Mouse (Mus musculus) MEL (cell line): Measurements from ENCODE around the gene Rinl. TPM values are rescaled to one million over a fixed set of nuclear protein-coding genes. Genes with fewer than 3 reads are reported as not detected.

Experiments
- DNase-seq: peaks from one replicate; pipeline ENCODE4 v3.0.0; 2011; ENCODE audit warnings: low read depth, low spot score
- H3K27ac ChIP-seq: 2 replicates; pipeline ENCODE4 v1.5.1; 2012; ENCODE audit warnings: low read depth, mild to moderate bottlenecking, control low read depth, low read length, moderate library complexity; ENCODE audit not compliant: control insufficient read depth
- H3K27me3 ChIP-seq, 2 experiments: fragments of 150-350 bp in 1 of 2; sonication (generic) in 1 of 2; 2 replicates each; pipeline ENCODE4 v1.6.1; 2012; ENCODE audit warnings: low read length in 2 of 2, mild to moderate bottlenecking in 2 of 2, improper control_type of control experiment in 1 of 2, moderate library complexity in 1 of 2; ENCODE audit not compliant: insufficient read depth in 2 of 2, control insufficient read depth in 1 of 2
- H3K36me3 ChIP-seq, 2 experiments: 2 replicates each; pipeline ENCODE4 v1.6.1; 2012 to 2014; ENCODE audit warnings: low read length in 2 of 2, improper control_type of control experiment in 1 of 2, inconsistent platforms in 1 of 2, mild to moderate bottlenecking in 1 of 2; ENCODE audit not compliant: insufficient read depth in 2 of 2, control insufficient read depth in 1 of 2
- H3K4me1 ChIP-seq, 2 experiments: fragments of 150-350 bp in 1 of 2; sonication (generic) in 1 of 2; 2 replicates each; pipeline ENCODE4 v1.6.1; 2012; ENCODE audit warnings: low read length in 2 of 2, improper control_type of control experiment in 1 of 2, mild to moderate bottlenecking in 1 of 2; ENCODE audit not compliant: insufficient read depth in 2 of 2, control insufficient read depth in 1 of 2
- H3K4me3 ChIP-seq, 2 experiments: fragments of 150-350 bp in 1 of 2; sonication (generic) in 1 of 2; 2 replicates each; pipeline ENCODE4 v1.5.1; 2012; ENCODE audit warnings: low read depth in 2 of 2, low read length in 2 of 2, mild to moderate bottlenecking in 2 of 2, moderate library complexity in 2 of 2, control low read depth in 1 of 2, improper control_type of control experiment in 1 of 2; ENCODE audit not compliant: control insufficient read depth in 1 of 2, insufficient read depth in 1 of 2
- H3K79me2 ChIP-seq: 2 replicates; pipeline ENCODE4 v1.6.1; 2012; ENCODE audit warnings: mild to moderate bottlenecking, low read length, moderate library complexity; ENCODE audit not compliant: control insufficient read depth, poor library complexity, insufficient read depth
- H3K9ac ChIP-seq: 2 replicates; pipeline ENCODE4 v1.6.1; 2012; ENCODE audit warnings: low read depth, mild to moderate bottlenecking, control low read depth, low read length, moderate library complexity; ENCODE audit not compliant: control insufficient read depth, poor library complexity, severe bottlenecking
- H3K9me3 ChIP-seq: fragments of 150-350 bp; sonication (generic); replicated peaks from 2 replicates; pipeline ENCODE4 v1.6.1; 2012; ENCODE audit warnings: mild to moderate bottlenecking, low read length, improper control_type of control experiment, moderate library complexity; ENCODE audit not compliant: insufficient read depth
- BHLHE40 ChIP-seq: IDR thresholded peaks from 2 replicates; pipeline ENCODE4 v1.6.1; 2012; ENCODE audit warnings: low read depth, mild to moderate bottlenecking, inconsistent platforms, low read length, improper control_type of control experiment, borderline replicate concordance
- CHD2 ChIP-seq: IDR thresholded peaks from 2 replicates; pipeline ENCODE4 v1.6.1; 2011; ENCODE audit warnings: low read length, improper control_type of control experiment
- CTCF ChIP-seq, 3 experiments: IDR thresholded peaks in 2 of 3; conservative IDR thresholded peaks in 1 of 3; 2 replicates each; pipeline ENCODE4 v1.5.1; 2011 to 2012; ENCODE audit warnings: low read length in 3 of 3, low read depth in 2 of 3, mild to moderate bottlenecking in 2 of 3, improper control_type of control experiment in 1 of 3, inconsistent platforms in 1 of 3, mixed read lengths in 1 of 3, moderate library complexity in 1 of 3; ENCODE audit not compliant: control insufficient read depth in 1 of 3, insufficient read depth in 1 of 3, poor library complexity in 1 of 3, severe bottlenecking in 1 of 3
- E2F4 ChIP-seq: IDR thresholded peaks from 2 replicates; pipeline ENCODE4 v1.6.1; 2011; ENCODE audit warnings: low read depth, low read length, improper control_type of control experiment, borderline replicate concordance
- ELF1 ChIP-seq: IDR thresholded peaks from 2 replicates; pipeline ENCODE4 v1.6.1; 2014; ENCODE audit warnings: low read depth, mild to moderate bottlenecking, inconsistent platforms, low read length, improper control_type of control experiment, moderate library complexity
- JUND ChIP-seq: IDR thresholded peaks from 2 replicates; pipeline ENCODE4 v1.6.1; 2011; ENCODE audit warnings: low read depth, mild to moderate bottlenecking, improper control_type of control experiment, low read length
- KAT2A ChIP-seq: conservative IDR thresholded peaks from 2 replicates; pipeline ENCODE4 v1.6.1; 2012; ENCODE audit warnings: low read depth, low read length, improper control_type of control experiment, inconsistent platforms
- MAFK ChIP-seq: IDR thresholded peaks from 2 replicates; pipeline ENCODE4 v1.6.1; 2011; ENCODE audit warnings: low read depth, mild to moderate bottlenecking, low read length, improper control_type of control experiment, borderline replicate concordance
- MAX ChIP-seq: IDR thresholded peaks from 2 replicates; pipeline ENCODE4 v1.6.1; 2011; ENCODE audit warnings: low read length, improper control_type of control experiment
- MAZ ChIP-seq: IDR thresholded peaks from 2 replicates; pipeline ENCODE4 v1.6.1; 2012; ENCODE audit warnings: low read depth, mild to moderate bottlenecking, inconsistent platforms, low read length, improper control_type of control experiment
- MEF2A ChIP-seq: IDR thresholded peaks from 2 replicates; pipeline ENCODE4 v1.6.1; 2014; ENCODE audit warnings: low read depth, mild to moderate bottlenecking, inconsistent platforms, low read length, improper control_type of control experiment; ENCODE audit not compliant: poor library complexity, insufficient replicate concordance, severe bottlenecking; ENCODE audit errors: extremely low read depth
- MXI1 ChIP-seq: IDR thresholded peaks from 2 replicates; pipeline ENCODE4 v1.6.1; 2011; ENCODE audit warnings: mild to moderate bottlenecking, low read depth, low read length, improper control_type of control experiment
- MYB ChIP-seq: IDR thresholded peaks from 2 replicates; pipeline ENCODE4 v1.6.1; 2011; ENCODE audit warnings: mild to moderate bottlenecking, low read depth, low read length, improper control_type of control experiment
- NELFE ChIP-seq: IDR thresholded peaks from 2 replicates; pipeline ENCODE4 v1.6.1; 2011; ENCODE audit warnings: low read depth, low read length, improper control_type of control experiment
- POLR2A ChIP-seq, 2 experiments: IDR thresholded peaks; 2 replicates each; pipeline ENCODE4 v1.6.1; 2011 to 2012; ENCODE audit warnings: low read length in 2 of 2, mild to moderate bottlenecking in 2 of 2, control low read depth in 1 of 2, improper control_type of control experiment in 1 of 2, low read depth in 1 of 2, moderate library complexity in 1 of 2; ENCODE audit not compliant: control insufficient read depth in 1 of 2, insufficient read depth in 1 of 2, poor library complexity in 1 of 2
- POLR2AphosphoS5 ChIP-seq: IDR thresholded peaks from 2 replicates; pipeline ENCODE4 v1.6.1; 2012; ENCODE audit warnings: low read depth, borderline replicate concordance, mild to moderate bottlenecking, inconsistent platforms, low read length, moderate library complexity, mixed read lengths
- RAD21 ChIP-seq: IDR thresholded peaks from 2 replicates; pipeline ENCODE4 v1.6.1; 2011; ENCODE audit warnings: mild to moderate bottlenecking, low read depth, low read length, improper control_type of control experiment
- RCOR1 ChIP-seq: IDR thresholded peaks from 2 replicates; pipeline ENCODE4 v1.6.1; 2012; ENCODE audit warnings: low read depth, mild to moderate bottlenecking, inconsistent platforms, low read length, improper control_type of control experiment
- SIN3A ChIP-seq: IDR thresholded peaks from 2 replicates; pipeline ENCODE4 v1.6.1; 2012; ENCODE audit warnings: low read length, improper control_type of control experiment, inconsistent platforms
- SMC3 ChIP-seq: IDR thresholded peaks from 2 replicates; pipeline ENCODE4 v1.6.1; 2011; ENCODE audit warnings: low read depth, low read length, improper control_type of control experiment
- TAL1 ChIP-seq: IDR thresholded peaks from 2 replicates; pipeline ENCODE4 v1.6.1; 2012; ENCODE audit warnings: mild to moderate bottlenecking, inconsistent platforms, low read length, moderate library complexity, mixed read lengths
- TBP ChIP-seq: IDR thresholded peaks from 2 replicates; pipeline ENCODE4 v1.8.0; 2011; ENCODE audit warnings: low read depth, low read length, improper control_type of control experiment
- ZKSCAN1 ChIP-seq: IDR thresholded peaks from 2 replicates; pipeline ENCODE4 v1.6.1; 2012; ENCODE audit warnings: low read depth, mild to moderate bottlenecking, inconsistent platforms, low read length, improper control_type of control experiment, moderate library complexity
- ZNF384 ChIP-seq: IDR thresholded peaks from 2 replicates; pipeline ENCODE4 v1.6.1; 2012; ENCODE audit warnings: low read depth, mild to moderate bottlenecking, inconsistent platforms, low read length, improper control_type of control experiment
- polyA plus RNA-seq, 2 experiments: library from polyadenylated mRNA; stranded (reverse) in 1 of 2; unstranded in 1 of 2; fragments of >175 nt in 1 of 2; fragments of >200 nt in 1 of 2; gene quantifications; 2 replicates each; pipeline versions ENCODE4 v1.2.1 to v1.2.4; 2012; ENCODE audit warnings: low replicate concordance in 2 of 2, low read depth in 1 of 2; ENCODE audit not compliant: insufficient read length in 2 of 2, insufficient read depth in 1 of 2, missing spikeins in 1 of 2
- total RNA-seq: library from RNA; depleted of rRNA; stranded (reverse); fragments of 300-350 nt; gene quantifications from 2 replicates; pipeline ENCODE4 v1.2.3, GENCODE M21; 2012

Gene Rinl
- total and polyA plus RNA-seq, 3 experiments, result 39.9 to 63.9 TPM; not detected in 1

DNA sequence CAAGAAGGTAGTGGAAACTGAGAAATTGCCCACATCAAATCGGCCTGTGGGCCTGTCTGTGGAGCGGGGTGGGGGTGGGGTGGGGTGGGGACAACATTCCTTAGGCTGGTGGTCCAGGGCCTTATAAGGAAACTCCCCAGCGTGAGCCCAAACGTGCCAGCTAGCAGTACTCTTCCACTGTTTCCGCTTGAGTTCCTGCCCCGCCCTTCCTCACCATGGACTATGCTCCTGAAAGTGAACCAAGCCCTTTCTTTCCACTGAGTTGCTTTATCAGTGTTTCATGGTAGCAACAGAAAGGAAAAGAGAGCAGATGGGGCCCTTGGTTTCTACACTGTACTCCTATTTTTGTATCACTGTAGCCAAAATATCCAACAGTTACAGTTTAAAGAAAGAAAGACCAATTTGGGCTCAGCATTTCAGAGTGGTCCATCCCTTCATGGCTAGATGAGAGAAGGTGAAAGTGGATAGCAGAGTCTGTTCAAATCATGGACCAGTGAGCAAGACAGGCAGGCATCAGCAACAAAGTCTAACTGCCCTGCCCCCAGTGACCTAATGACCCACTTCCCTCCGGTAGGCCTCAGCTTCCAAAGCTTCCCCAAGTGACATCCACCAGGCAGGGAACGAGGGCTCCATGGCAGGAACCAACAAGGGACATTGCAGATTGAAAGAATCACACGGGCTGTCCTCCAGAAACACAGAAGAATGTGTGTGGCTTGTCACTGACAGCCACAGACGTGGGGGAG is 14.2 kb downstream of the Rinl start (continued):
- TF ChIP-seq MAZ, result 0 out of 2 replicates have a peak, but pooled peaks have one; percentile 28
- TF ChIP-seq TBP, result no peak
- TF ChIP-seq SMC3, result no peak
- no peak for TF ChIP-seq RCOR1

DNA sequence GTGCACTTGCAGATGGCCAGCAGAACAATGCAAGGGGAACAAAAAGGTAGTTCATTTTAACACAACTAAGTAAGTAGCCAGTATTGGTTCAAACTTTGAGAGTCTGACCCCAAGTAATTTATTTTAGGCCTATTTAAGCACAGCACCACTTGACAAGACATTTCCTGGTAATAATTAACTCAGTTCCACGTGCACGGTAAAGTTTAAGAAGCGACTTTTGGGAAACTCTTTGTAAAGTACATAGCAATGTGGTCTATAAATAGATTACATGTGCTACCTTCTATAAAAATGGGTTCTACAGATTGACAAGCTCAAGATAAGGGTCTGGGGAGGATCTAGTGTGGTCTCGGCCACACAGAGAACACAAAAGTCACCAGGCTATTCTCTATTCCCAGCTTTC is 15.0 kb downstream of the Rinl start:
- TF ChIP-seq CTCF (IDR thresholded peaks at IDR 0.05 in 2 of 3, conservative IDR thresholded peaks at IDR 0.05 in 1 of 3; ENCODE audit: control insufficient read depth in 1 of 3, insufficient read depth in 1 of 3, low read depth in 2 of 3, low read length in 3 of 3, poor library complexity in 1 of 3, severe bottlenecking in 1 of 3) (no peak), ELF1 (no peak), MEF2A (0 out of 2 replicates have a peak, but pooled peaks have one; percentile 35), ZNF384 (no peak)
- H3K79me2 ChIP-seq, result no peaks in the 10 kb centered on the region; the same call in 1 of the 2 replicates
- H3K27me3 ChIP-seq, result no peaks in the 10 kb centered on the region
- no peak overlapping the region for H3K9ac ChIP-seq
- no peak for DNase-seq
- H3K4me3 ChIP-seq, result no peak overlapping the region
- no peak overlapping the region for H3K27ac ChIP-seq
- no peaks in the 10 kb centered on the region for H3K9me3 ChIP-seq
- H3K36me3 ChIP-seq, result peaks cover 0 to 24% of the 10 kb centered on the region in 2 experiments; a peak in 2 of 4 replicates
- peaks cover 18 to 24% of the 10 kb centered on the region in 2 experiments for H3K4me1 ChIP-seq

DNA sequence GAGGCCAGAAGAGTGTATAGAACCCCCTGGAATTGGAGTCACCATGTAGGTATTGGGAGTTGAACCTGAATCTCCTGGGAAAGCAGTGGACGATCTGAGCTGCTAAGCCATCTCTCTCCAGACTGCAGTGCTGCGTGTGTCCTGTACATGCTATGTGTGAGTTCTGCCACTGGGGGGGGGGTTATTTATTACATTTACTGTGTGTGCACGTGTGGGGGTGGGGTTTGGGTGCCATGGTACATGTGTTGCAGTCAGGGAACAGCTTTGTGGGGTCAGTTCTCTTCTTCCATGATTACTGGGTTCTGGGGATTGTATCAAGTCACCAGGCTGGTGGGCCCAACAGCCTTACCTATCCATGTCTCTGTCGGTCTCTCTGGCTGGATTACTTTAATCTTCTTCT is 18.1 kb downstream of the Rinl start:
- Histone ChIP-seq H3K36me3 (peaks cover 1 to 24% of the 10 kb centered on the region in 2 experiments; a peak in 3 of 4 replicates), H3K27me3 (no peaks in the 10 kb centered on the region), H3K9ac (no peak overlapping the region), H3K4me1 (peaks cover 18 to 23% of the 10 kb centered on the region in 2 experiments), H3K9me3 (no peaks in the 10 kb centered on the region), H3K4me3 (no peak overlapping the region), H3K79me2 (peaks cover 14% of the 10 kb centered on the region), H3K27ac (no peak overlapping the region)
- TF ChIP-seq POLR2AphosphoS5 (no peak), CHD2 (no peak), NELFE (no peak), SMC3 (no peak), ZNF384 (0 out of 2 replicates have a peak, but pooled peaks have one; percentile 36), CTCF (IDR thresholded peaks at IDR 0.05 in 2 of 3, conservative IDR thresholded peaks at IDR 0.05 in 1 of 3; ENCODE audit: control insufficient read depth in 1 of 3, insufficient read depth in 1 of 3, low read depth in 2 of 3, low read length in 3 of 3, poor library complexity in 1 of 3, severe bottlenecking in 1 of 3) (peak in 1 of 3 experiments; percentile 25; a peak in 2 of 6 replicates), KAT2A (no peak), TAL1 (no peak), RCOR1 (no peak), MYB (no peak), MAX (peak; percentile 44; the same call in 1 of the 2 replicates), MAFK (no peak), ZKSCAN1 (no peak), MAZ (no peak), E2F4 (no peak), BHLHE40 (peak; percentile 75; the same call in 1 of the 2 replicates), POLR2A (IDR thresholded peaks at IDR 0.05; ENCODE audit: control insufficient read depth in 1 of 2, insufficient read depth in 1 of 2, low read depth in 1 of 2, low read length in 2 of 2, poor library complexity in 1 of 2) (no peak), RAD21 (no peak), MXI1 (0 out of 2 replicates have a peak, but pooled peaks have one; percentile 24), SIN3A (no peak), JUND (no peak)
- peak; percentile 67 for DNase-seq
